In genomic region chr2:165856611-165857200, GRCm38 (mm10) we compare ENCODE assay signal across 8 mouse cellular contexts. TPM values are rescaled to one million over a fixed set of nuclear protein-coding genes. Genes with fewer than 3 reads are reported as not detected.
DNase-seq lines count a peak whose midpoint lies in the region; ATAC-seq and TF ChIP-seq lines count a peak whose summit lies in the region.

No protein-coding gene starts in this region.

- H3K27ac ChIP-seq in neural tube, embryonic 11.5 days (ENCODE audit: low read depth, low read length), result peak overlapping the region; percentile 85; the same call in 1 of the 2 replicates
- H3K27ac ChIP-seq in limb, embryonic 12.5 days, result peak overlapping the region; percentile 96
- peak overlapping the region; percentile 99 for H3K27ac ChIP-seq in stomach, postnatal 0 days (replicated peaks)

- no peak overlapping the region for H3K9ac ChIP-seq in neural tube, embryonic 11.5 days (ENCODE audit: low read length)
- 0 out of 2 replicates have a peak overlapping the region, but pooled peaks have one; percentile 9 for H3K9ac ChIP-seq in limb, embryonic 12.5 days (replicated peaks)
- H3K9ac ChIP-seq in stomach, postnatal 0 days (ENCODE audit: low read length), result peak overlapping the region; percentile 56

- H3K9me3 ChIP-seq in neural tube, embryonic 11.5 days (ENCODE audit: control insufficient read depth, low read length), result no peaks in the 10 kb centered on the region
- no peaks in the 10 kb centered on the region for H3K9me3 ChIP-seq in limb, embryonic 12.5 days
- no peaks in the 10 kb centered on the region for H3K9me3 ChIP-seq in stomach, postnatal 0 days (ENCODE audit: control insufficient read depth, low read length)

- ATAC-seq in neural tube, embryonic 11.5 days (ENCODE audit: insufficient read depth, low FRiP score, low TSS enrichment), result no peak
- no peak for ATAC-seq in limb, embryonic 12.5 days (ENCODE audit: insufficient number of reproducible peaks, insufficient read depth, low FRiP score, low TSS enrichment, low read depth)
- ATAC-seq in stomach, postnatal 0 days (ENCODE audit: low FRiP score, low TSS enrichment), result no peak
- no peak for ATAC-seq in inflammation-experienced regulatory T-cells, adult 6 months

- H3K27me3 ChIP-seq in neural tube, embryonic 11.5 days (ENCODE audit: control insufficient read depth, insufficient read depth, low read length), result no peaks in the 10 kb centered on the region
- no peaks in the 10 kb centered on the region for H3K27me3 ChIP-seq in limb, embryonic 12.5 days
- no peaks in the 10 kb centered on the region for H3K27me3 ChIP-seq in stomach, postnatal 0 days (ENCODE audit: control insufficient read depth, insufficient read depth, low read length)

- peaks cover 56% of the 10 kb centered on the region for H3K4me1 ChIP-seq in neural tube, embryonic 11.5 days (ENCODE audit: control insufficient read depth, insufficient read depth, low read length)
- H3K4me1 ChIP-seq in limb, embryonic 12.5 days (replicated peaks), result peaks cover 65% of the 10 kb centered on the region
- H3K4me1 ChIP-seq in stomach, postnatal 0 days (replicated peaks; ENCODE audit: control insufficient read depth, insufficient read depth), result peaks cover 37% of the 10 kb centered on the region

- peak; percentile 19 to 33 for DNase-seq in cerebellum, adult 18-20 months
- no peak for DNase-seq in cerebellum, adult 11 months
- DNase-seq in neural tube, embryonic 11.5 days (ENCODE audit: low spot score), result no peak
- no peak for DNase-seq in neural tube, embryonic 10.5 days (ENCODE audit: extremely low spot score, low spot score)
- no peak for DNase-seq in stomach, postnatal 0 days (ENCODE audit: low spot score)
- no peak for DNase-seq in gastrocnemius, adult 18-20 months (ENCODE audit: low spot score)

- H3K36me3 ChIP-seq in neural tube, embryonic 11.5 days (ENCODE audit: control insufficient read depth, insufficient read depth, low read length), result no peaks in the 10 kb centered on the region; the same call in 1 of the 2 replicates
- H3K36me3 ChIP-seq in limb, embryonic 12.5 days, result peaks cover 32% of the 10 kb centered on the region
- H3K36me3 ChIP-seq in stomach, postnatal 0 days (ENCODE audit: control insufficient read depth, insufficient read depth, low read length), result 0 out of 2 replicates have a peak, but pooled peaks cover 3% of the 10 kb centered on the region

- H3K4me3 ChIP-seq in neural tube, embryonic 11.5 days (ENCODE audit: low read depth, low read length), result no peak overlapping the region
- H3K4me3 ChIP-seq in limb, embryonic 12.5 days (replicated peaks), result no peak overlapping the region
- no peak overlapping the region for H3K4me3 ChIP-seq in stomach, postnatal 0 days (ENCODE audit: low read depth, low read length)

- TF ChIP-seq EP300 in stomach, postnatal 0 days (optimal IDR thresholded peaks at IDR 0.05), result no peak

- 56% methylated on average over 7 of the region's 7 CpGs for WGBS in neural tube, embryonic 11.5 days
- WGBS in limb, embryonic 12.5 days, result 76% methylated on average over 7 of the region's 7 CpGs
- WGBS in stomach, postnatal 0 days, result 65% methylated on average over 7 of the region's 7 CpGs

- H3K4me2 ChIP-seq in neural tube, embryonic 11.5 days (ENCODE audit: low read depth), result no peak overlapping the region
- no peak overlapping the region for H3K4me2 ChIP-seq in limb, embryonic 12.5 days
- H3K4me2 ChIP-seq in stomach, postnatal 0 days (replicated peaks; ENCODE audit: low read depth), result no peak overlapping the region

- no peak for TF ChIP-seq CTCF in stomach, postnatal 0 days (IDR thresholded peaks at IDR 0.05; ENCODE audit: low read depth)

RNA-seq across cellular contexts. Expression of gene Zmynd8, which starts 42.1 kb away (rescaled TPM):
- polyA plus RNA-seq in neural tube, embryonic 11.5 days (2014; fragmentation: Nextera tagmentation; extraction: Ambion mirVana), result 52.9 and 54.5 TPM in 2 replicates
- polyA plus RNA-seq in limb, embryonic 12.5 days (2016; fragmentation: Nextera tagmentation; extraction: Ambion mirVana), result 55.3 and 57.0 TPM in 2 replicates
- polyA plus RNA-seq in stomach, postnatal 0 days (2015; fragmentation: Nextera tagmentation; extraction: Ambion mirVana), result 24.3 and 29.7 TPM in 2 replicates
- total RNA-seq in gastrocnemius, adult 18-20 months (2021), result 10 to 100 TPM; 16.4 to 17.2 TPM
- polyA plus RNA-seq in inflammation-experienced regulatory T-cells, adult 6 months (2017; shearing (Covaris generic)), result 10 to 100 TPM; 43.3 to 65.6 (median 61.9) TPM

Comparison
In these comparisons a context has a peak if more than half of its experiments do, and no peak if none do; other contexts are left out.
1. DNase-seq: peak in cerebellum, adult 18-20 months (2 of 2); none in cerebellum, adult 11 months (single experiment), neural tube, embryonic 11.5 days (single experiment), neural tube, embryonic 10.5 days (single experiment), stomach, postnatal 0 days (single experiment) and gastrocnemius, adult 18-20 months (single experiment).
2. Peak in every context shown above with its lines, with median percentiles within 50 percentile points of each other: H3K27ac ChIP-seq.